Mouse (Mus musculus): ENCODE data around the gene Zbtb20. TPM values are rescaled to one million over a fixed set of nuclear protein-coding genes. Genes with fewer than 3 reads are reported as not detected.

Gene Zbtb20
- polyA plus RNA-seq, 1 experiment from 2014 or later: 47.6 TPM

GRCm38 (mm10) chr16:43480532-43480931 is 604.9 kb downstream of the Zbtb20 start:
- Histone ChIP-seq H3K9ac (no peak overlapping the region), H3K4me1 (replicated peaks) (no peaks in the 10 kb centered on the region; the same call in 1 of the 2 replicates), H3K9me3 (replicated peaks) (no peaks in the 10 kb centered on the region), H3K27me3 (no peaks in the 10 kb centered on the region), H3K4me2 (no peak overlapping the region), H3K36me3 (no peaks in the 10 kb centered on the region), H3K4me3 (no peak overlapping the region), H3K27ac (no peak overlapping the region)
- WGBS: 83% methylated on average over 6 of the region's 6 CpGs
- no peak for ATAC-seq (replicated peaks; ENCODE audit: insufficient number of reproducible peaks, insufficient read depth, low FRiP score, low read depth)

GRCm38 (mm10) chr16:43482125-43482524 is 606.4 kb downstream of the Zbtb20 start:
- H3K9me3 ChIP-seq (replicated peaks): no peaks in the 10 kb centered on the region
- H3K27ac ChIP-seq: no peak overlapping the region
- no peaks in the 10 kb centered on the region for H3K27me3 ChIP-seq
- H3K36me3 ChIP-seq: no peaks in the 10 kb centered on the region
- H3K4me3 ChIP-seq: no peak overlapping the region
- 63% methylated on average over 3 of the region's 3 CpGs for WGBS
- H3K4me2 ChIP-seq: no peak overlapping the region
- no peak for ATAC-seq (replicated peaks; ENCODE audit: insufficient number of reproducible peaks, insufficient read depth, low FRiP score, low read depth)
- H3K4me1 ChIP-seq (replicated peaks): no peaks in the 10 kb centered on the region
- H3K9ac ChIP-seq: no peak overlapping the region

GRCm38 (mm10) chr16:43482738-43483137 is 607.1 kb downstream of the Zbtb20 start:
- H3K36me3 ChIP-seq: no peaks in the 10 kb centered on the region
- H3K4me3 ChIP-seq: no peak overlapping the region
- 80% methylated on average over 2 of the region's 2 CpGs for WGBS
- H3K4me2 ChIP-seq: no peak overlapping the region
- ATAC-seq (replicated peaks; ENCODE audit: insufficient number of reproducible peaks, insufficient read depth, low FRiP score, low read depth): no peak
- H3K27me3 ChIP-seq: no peaks in the 10 kb centered on the region
- H3K4me1 ChIP-seq (replicated peaks): no peaks in the 10 kb centered on the region
- no peak overlapping the region for H3K27ac ChIP-seq
- H3K9me3 ChIP-seq (replicated peaks): no peaks in the 10 kb centered on the region
- H3K9ac ChIP-seq: no peak overlapping the region

GRCm38 (mm10) chr16:43484400-43484799 is 608.7 kb downstream of the Zbtb20 start:
- Histone ChIP-seq H3K9ac (no peak overlapping the region), H3K4me1 (replicated peaks) (no peaks in the 10 kb centered on the region), H3K4me3 (no peak overlapping the region), H3K4me2 (no peak overlapping the region), H3K27ac (no peak overlapping the region), H3K36me3 (no peaks in the 10 kb centered on the region), H3K27me3 (no peaks in the 10 kb centered on the region), H3K9me3 (replicated peaks) (no peaks in the 10 kb centered on the region)
- 69% methylated on average over 4 of the region's 4 CpGs for WGBS
- no peak for ATAC-seq (replicated peaks; ENCODE audit: insufficient number of reproducible peaks, insufficient read depth, low FRiP score, low read depth)

- ATAC-seq (replicated peaks; ENCODE audit: insufficient number of reproducible peaks, insufficient read depth, low FRiP score, low read depth): no peak
- H3K4me3 ChIP-seq: no peak overlapping the region
- no peak overlapping the region for H3K9ac ChIP-seq
- H3K27me3 ChIP-seq: no peaks in the 10 kb centered on the region
- no peaks in the 10 kb centered on the region for H3K4me1 ChIP-seq (replicated peaks)
- no peak overlapping the region for H3K27ac ChIP-seq
- no peaks in the 10 kb centered on the region for H3K36me3 ChIP-seq
- no peaks in the 10 kb centered on the region for H3K9me3 ChIP-seq (replicated peaks)
- H3K4me2 ChIP-seq: no peak overlapping the region
- WGBS: 80% methylated on average over 3 of the region's 3 CpGs
Measured at GRCm38 (mm10) chr16:43489362-43489761, 613.7 kb downstream of the Zbtb20 start.

GRCm38 (mm10) chr16:43489984-43490383 is 614.3 kb downstream of the Zbtb20 start:
- H3K9me3 ChIP-seq (replicated peaks): no peaks in the 10 kb centered on the region
- H3K4me1 ChIP-seq (replicated peaks): no peaks in the 10 kb centered on the region
- no peaks in the 10 kb centered on the region for H3K36me3 ChIP-seq
- H3K27me3 ChIP-seq: no peaks in the 10 kb centered on the region
- no peak overlapping the region for H3K4me2 ChIP-seq
- 90% methylated on average over 12 of the region's 12 CpGs for WGBS
- H3K9ac ChIP-seq: no peak overlapping the region
- no peak overlapping the region for H3K4me3 ChIP-seq
- H3K27ac ChIP-seq: no peak overlapping the region
- ATAC-seq (replicated peaks; ENCODE audit: insufficient number of reproducible peaks, insufficient read depth, low FRiP score, low read depth): no peak

- no peak overlapping the region for H3K4me3 ChIP-seq
- 75% methylated on average over 1 of the region's 1 CpGs for WGBS
- no peak for ATAC-seq (replicated peaks; ENCODE audit: insufficient number of reproducible peaks, insufficient read depth, low FRiP score, low read depth)
- H3K36me3 ChIP-seq: no peaks in the 10 kb centered on the region
- no peaks in the 10 kb centered on the region for H3K27me3 ChIP-seq
- H3K4me1 ChIP-seq (replicated peaks): 0 out of 2 replicates have a peak, but pooled peaks cover 2% of the 10 kb centered on the region
- no peak overlapping the region for H3K4me2 ChIP-seq
- no peaks in the 10 kb centered on the region for H3K9me3 ChIP-seq (replicated peaks)
- no peak overlapping the region for H3K27ac ChIP-seq
- no peak overlapping the region for H3K9ac ChIP-seq
Measured at GRCm38 (mm10) chr16:43492863-43493262, 617.2 kb downstream of the Zbtb20 start.

GRCm38 (mm10) chr16:43493596-43494385 is 618.1 kb downstream of the Zbtb20 start:
- Histone ChIP-seq H3K4me1 (replicated peaks) (0 out of 2 replicates have a peak, but pooled peaks cover 4% of the 10 kb centered on the region), H3K4me3 (no peak overlapping the region), H3K9me3 (replicated peaks) (no peaks in the 10 kb centered on the region), H3K4me2 (no peak overlapping the region), H3K36me3 (no peaks in the 10 kb centered on the region), H3K9ac (no peak overlapping the region), H3K27ac (no peak overlapping the region), H3K27me3 (no peaks in the 10 kb centered on the region)
- 65% methylated on average over 5 of the region's 5 CpGs for WGBS
- no peak for ATAC-seq (replicated peaks; ENCODE audit: insufficient number of reproducible peaks, insufficient read depth, low FRiP score, low read depth)

GRCm38 (mm10) chr16:43495175-43495818 is 619.6 kb downstream of the Zbtb20 start:
- 77% methylated on average over 9 of the region's 9 CpGs for WGBS
- H3K9ac ChIP-seq: no peak overlapping the region
- H3K9me3 ChIP-seq (replicated peaks): no peaks in the 10 kb centered on the region
- H3K4me3 ChIP-seq: no peak overlapping the region
- H3K4me2 ChIP-seq: no peak overlapping the region
- no peaks in the 10 kb centered on the region for H3K27me3 ChIP-seq
- H3K36me3 ChIP-seq: no peaks in the 10 kb centered on the region
- peaks cover 8% of the 10 kb centered on the region for H3K4me1 ChIP-seq (replicated peaks)
- H3K27ac ChIP-seq: no peak overlapping the region
- ATAC-seq (replicated peaks; ENCODE audit: insufficient number of reproducible peaks, insufficient read depth, low FRiP score, low read depth): no peak

GRCm38 (mm10) chr16:43497093-43497492 is 621.4 kb downstream of the Zbtb20 start:
- no peak overlapping the region for H3K27ac ChIP-seq
- H3K36me3 ChIP-seq: no peaks in the 10 kb centered on the region
- 81% methylated on average over 2 of the region's 2 CpGs for WGBS
- no peak overlapping the region for H3K4me3 ChIP-seq
- H3K9ac ChIP-seq: no peak overlapping the region
- no peak for ATAC-seq (replicated peaks; ENCODE audit: insufficient number of reproducible peaks, insufficient read depth, low FRiP score, low read depth)
- H3K4me1 ChIP-seq (replicated peaks): peaks cover 15% of the 10 kb centered on the region
- no peaks in the 10 kb centered on the region for H3K27me3 ChIP-seq
- H3K9me3 ChIP-seq (replicated peaks): no peaks in the 10 kb centered on the region
- H3K4me2 ChIP-seq: no peak overlapping the region

GRCm38 (mm10) chr16:43500132-43500853 is 624.6 kb downstream of the Zbtb20 start:
- 55% methylated on average over 8 of the region's 8 CpGs for WGBS
- H3K9me3 ChIP-seq (replicated peaks): no peaks in the 10 kb centered on the region
- H3K4me1 ChIP-seq (replicated peaks): peaks cover 18% of the 10 kb centered on the region
- ATAC-seq (replicated peaks; ENCODE audit: insufficient number of reproducible peaks, insufficient read depth, low FRiP score, low read depth): peak; percentile 39; the same call in 1 of the 2 replicates
- no peaks in the 10 kb centered on the region for H3K27me3 ChIP-seq
- H3K27ac ChIP-seq: peak overlapping the region; percentile 49
- no peak overlapping the region for H3K4me2 ChIP-seq
- no peak overlapping the region for H3K4me3 ChIP-seq
- H3K36me3 ChIP-seq: no peaks in the 10 kb centered on the region
- H3K9ac ChIP-seq: no peak overlapping the region

All from heart, embryonic 15.5 days (tissue).